Mouse (Mus musculus): ENCODE measurements at regions not wholly inside any gene's neighbourhood (a gene's known extent, or its start where the extent isn't known, plus 50 kb on each side); places are given as distances from the start of the nearest gene placed in this dataset.

- no peak overlapping the region for H3K27ac ChIP-seq (ENCODE audit: insufficient read depth, low read length)
- no peak overlapping the region for H3K4me3 ChIP-seq (ENCODE audit: insufficient read depth, low read length)
- TF ChIP-seq POLR2A (IDR thresholded peaks at IDR 0.05; ENCODE audit: low read depth, low read length) (no peak), CTCF (IDR thresholded peaks at IDR 0.05; ENCODE audit: borderline replicate concordance, insufficient read depth, low read length) (no peak)
- no peaks in the 10 kb centered on the region for H3K4me1 ChIP-seq (ENCODE audit: control insufficient read depth, insufficient read depth, low read length)
Measured at GRCm38 (mm10) chr6:31625055-31625454, 61.3 kb upstream of the Podxl start.

GRCm38 (mm10) chr6:31624374-31624773 lies 60.6 kb upstream of the Podxl start:
- no peak overlapping the region for H3K4me3 ChIP-seq (ENCODE audit: insufficient read depth, low read length)
- H3K4me1 ChIP-seq (ENCODE audit: control insufficient read depth, insufficient read depth, low read length): no peaks in the 10 kb centered on the region
- TF ChIP-seq CTCF (IDR thresholded peaks at IDR 0.05; ENCODE audit: borderline replicate concordance, insufficient read depth, low read length): no peak
- no peak for TF ChIP-seq POLR2A (IDR thresholded peaks at IDR 0.05; ENCODE audit: low read depth, low read length)
- H3K27ac ChIP-seq (ENCODE audit: insufficient read depth, low read length): no peak overlapping the region

- Histone ChIP-seq H3K27ac (ENCODE audit: insufficient read depth, low read length) (no peak overlapping the region), H3K4me1 (ENCODE audit: control insufficient read depth, insufficient read depth, low read length) (no peaks in the 10 kb centered on the region), H3K4me3 (ENCODE audit: insufficient read depth, low read length) (no peak overlapping the region)
- TF ChIP-seq CTCF (IDR thresholded peaks at IDR 0.05; ENCODE audit: borderline replicate concordance, insufficient read depth, low read length): no peak
- no peak for TF ChIP-seq POLR2A (IDR thresholded peaks at IDR 0.05; ENCODE audit: low read depth, low read length)
Measured at GRCm38 (mm10) chr6:31621023-31621422, 57.2 kb upstream of the Podxl start.

GRCm38 (mm10) chr6:31618852-31619251 lies 55.1 kb upstream of the Podxl start:
- Histone ChIP-seq H3K27ac (ENCODE audit: insufficient read depth, low read length) (no peak overlapping the region), H3K4me3 (ENCODE audit: insufficient read depth, low read length) (no peak overlapping the region), H3K4me1 (ENCODE audit: control insufficient read depth, insufficient read depth, low read length) (no peaks in the 10 kb centered on the region)
- TF ChIP-seq POLR2A (IDR thresholded peaks at IDR 0.05; ENCODE audit: low read depth, low read length) (no peak), CTCF (IDR thresholded peaks at IDR 0.05; ENCODE audit: borderline replicate concordance, insufficient read depth, low read length) (no peak)

GRCm38 (mm10) chr6:31617341-31617740 lies 53.6 kb upstream of the Podxl start:
- H3K4me3 ChIP-seq (ENCODE audit: insufficient read depth, low read length): no peak overlapping the region
- no peak overlapping the region for H3K27ac ChIP-seq (ENCODE audit: insufficient read depth, low read length)
- TF ChIP-seq POLR2A (IDR thresholded peaks at IDR 0.05; ENCODE audit: low read depth, low read length) (no peak), CTCF (IDR thresholded peaks at IDR 0.05; ENCODE audit: borderline replicate concordance, insufficient read depth, low read length) (no peak)
- no peaks in the 10 kb centered on the region for H3K4me1 ChIP-seq (ENCODE audit: control insufficient read depth, insufficient read depth, low read length)

GRCm38 (mm10) chr6:31615426-31615970 lies 51.7 kb upstream of the Podxl start:
- Histone ChIP-seq H3K4me3 (ENCODE audit: insufficient read depth, low read length) (no peak overlapping the region), H3K4me1 (ENCODE audit: control insufficient read depth, insufficient read depth, low read length) (no peaks in the 10 kb centered on the region), H3K27ac (ENCODE audit: insufficient read depth, low read length) (no peak overlapping the region)
- TF ChIP-seq POLR2A (IDR thresholded peaks at IDR 0.05; ENCODE audit: low read depth, low read length) (no peak), CTCF (IDR thresholded peaks at IDR 0.05; ENCODE audit: borderline replicate concordance, insufficient read depth, low read length) (no peak)

- H3K4me1 ChIP-seq (ENCODE audit: control insufficient read depth, insufficient read depth, low read length): no peaks in the 10 kb centered on the region
- no peak overlapping the region for H3K4me3 ChIP-seq (ENCODE audit: insufficient read depth, low read length)
- H3K27ac ChIP-seq (ENCODE audit: insufficient read depth, low read length): no peak overlapping the region
- no peak for TF ChIP-seq CTCF (IDR thresholded peaks at IDR 0.05; ENCODE audit: borderline replicate concordance, insufficient read depth, low read length)
- TF ChIP-seq POLR2A (IDR thresholded peaks at IDR 0.05; ENCODE audit: low read depth, low read length): no peak
Measured at GRCm38 (mm10) chr6:31614563-31614962, 50.8 kb upstream of the Podxl start.

GRCm38 (mm10) chr6:31613590-31614319 lies 50.0 kb upstream of the Podxl start:
- Histone ChIP-seq H3K4me1 (ENCODE audit: control insufficient read depth, insufficient read depth, low read length) (no peaks in the 10 kb centered on the region), H3K27ac (ENCODE audit: insufficient read depth, low read length) (no peak overlapping the region), H3K4me3 (ENCODE audit: insufficient read depth, low read length) (no peak overlapping the region)
- TF ChIP-seq POLR2A (IDR thresholded peaks at IDR 0.05; ENCODE audit: low read depth, low read length) (no peak), CTCF (IDR thresholded peaks at IDR 0.05; ENCODE audit: borderline replicate concordance, insufficient read depth, low read length) (no peak)
